Mouse (Mus musculus) small intestine, adult 2 months (tissue): ENCODE results near the gene Heatr5a.

Source experiments
- CTCF ChIP-seq: fragments of 200-500 bp; IDR thresholded peaks from 2 replicates; pipeline ENCODE4 v1.5.1; 2012; ENCODE audit warnings: low read depth, mild to moderate bottlenecking, control low read depth, inconsistent platforms, low read length, moderate library complexity, mixed read lengths; ENCODE audit not compliant: insufficient replicate concordance, insufficient read length; ENCODE audit errors: extremely low read depth
- POLR2A ChIP-seq: fragments of 200-500 bp; IDR thresholded peaks from 2 replicates; pipeline ENCODE4 v1.6.1; 2012; ENCODE audit warnings: low read depth, mild to moderate bottlenecking, control low read depth, inconsistent platforms, low read length, moderate library complexity

DNA sequence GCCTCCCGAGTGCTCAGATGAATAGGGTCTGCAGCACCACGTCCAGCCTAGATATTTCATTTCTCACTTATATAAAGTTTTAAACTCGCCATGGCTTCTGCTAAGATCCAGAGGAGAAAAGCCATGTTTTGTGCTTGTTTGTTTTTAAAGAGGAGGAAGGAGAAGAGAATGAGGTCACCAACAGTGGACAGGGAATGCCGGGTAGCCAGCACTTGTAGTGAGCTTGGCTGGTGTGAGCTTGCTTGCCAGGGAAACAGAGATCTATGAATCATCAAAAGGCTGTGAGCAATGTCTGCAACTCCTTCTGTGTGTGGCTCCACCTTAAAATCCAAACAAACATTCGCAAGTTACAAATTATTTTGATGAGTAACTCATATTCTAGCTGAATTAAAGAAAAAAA lies 17.4 kb upstream of the Heatr5a start:
- TF ChIP-seq POLR2A (no peak), CTCF (no peak)
